Mouse (Mus musculus) embryonic facial prominence, embryonic 14.5 days (tissue): ENCODE results near the gene Cfap61. TPM values are rescaled to one million over a fixed set of nuclear protein-coding genes. Genes with fewer than 3 reads are reported as not detected.
"Not testable (repeated sequence)": the region's sequence is repeated elsewhere in the genome, so short reads cannot be mapped to it uniquely, and the experiment has no call there.

Experiments
- ATAC-seq: fragments of 200-750 bp; cut with Nextera tagmentation; 2 replicates; pipeline ENCODE4 v1.8.0; 2017; ENCODE audit warnings: low read depth, moderate number of reproducible peaks, moderate TSS enrichment
- DNase-seq: peaks from one replicate; pipeline ENCODE4 v3.0.0-alpha.2; 2015; ENCODE audit warnings: low spot score
- H3K27ac ChIP-seq: fragments of 300-500 bp; sonication (generic); replicated peaks from 2 replicates; pipeline ENCODE4 v1.5.1; 2014; ENCODE audit warnings: low read depth, mild to moderate bottlenecking, low read length, moderate library complexity
- H3K27me3 ChIP-seq: fragments of 300-500 bp; sonication (generic); replicated peaks from 2 replicates; pipeline ENCODE4 v1.6.1; 2014; ENCODE audit warnings: low read length; ENCODE audit not compliant: control insufficient read depth, insufficient read depth
- H3K36me3 ChIP-seq: fragments of 300-500 bp; sonication (generic); 2 replicates; pipeline ENCODE4 v1.6.1; 2014; ENCODE audit warnings: low read length, mixed read lengths; ENCODE audit not compliant: control insufficient read depth, insufficient read depth
- H3K4me1 ChIP-seq: fragments of 300-500 bp; sonication (generic); 2 replicates; pipeline ENCODE4 v1.6.1; 2014; ENCODE audit warnings: antibody characterized with exemption, low read length; ENCODE audit not compliant: control insufficient read depth, insufficient read depth
- H3K4me2 ChIP-seq: fragments of 300-500 bp; sonication (generic); 2 replicates; pipeline ENCODE4 v1.6.1; 2014; ENCODE audit warnings: low read depth, mild to moderate bottlenecking, low read length, moderate library complexity, mixed read lengths
- H3K4me3 ChIP-seq: fragments of 300-500 bp; sonication (generic); 2 replicates; pipeline ENCODE4 v1.5.1; 2014; ENCODE audit warnings: low read depth, mild to moderate bottlenecking, low read length
- H3K9ac ChIP-seq: fragments of 300-500 bp; sonication (generic); 2 replicates; pipeline ENCODE4 v1.6.1; 2014; ENCODE audit warnings: low read depth, mild to moderate bottlenecking, low read length, moderate library complexity, mixed read lengths
- H3K9me3 ChIP-seq: fragments of 300-500 bp; sonication (generic); 2 replicates; pipeline ENCODE4 v1.6.1; 2016; ENCODE audit warnings: low read length; ENCODE audit not compliant: control insufficient read depth
- WGBS: fragments of 180-500 bp; shearing (Covaris S2); extraction: QIAGEN DNeasy Blood & Tissue Kit; methylation state at CpG from one replicate; pipeline ENCODE4 v1.1.7; 2014; 5-methylcytosine and 5-hydroxymethylcytosine counted together
- polyA plus RNA-seq: library from polyadenylated mRNA; unstranded; fragments of >200 nt; fragmentation: Nextera tagmentation; extraction: Ambion mirVana; gene quantifications from 2 replicates; pipeline ENCODE4 v1.2.1, GENCODE M21; 2014

Cfap61 gene
- polyA plus RNA-seq, 1 experiment from 2014 or later: 2.0 TPM

GRCm38 (mm10) chr2:145900318-145900717 lies 34.3 kb upstream of the Cfap61 start:
- not testable (repeated sequence) for H3K27me3 ChIP-seq, H3K36me3 ChIP-seq, H3K4me3 ChIP-seq, ATAC-seq, H3K9ac ChIP-seq, H3K4me2 ChIP-seq, DNase-seq, H3K27ac ChIP-seq, H3K9me3 ChIP-seq
- peaks cover 16% of the 10 kb centered on the region for H3K4me1 ChIP-seq
- whole genome bisulfite sequencing: 73% methylated on average over 6 of the region's 8 CpGs

DNA sequence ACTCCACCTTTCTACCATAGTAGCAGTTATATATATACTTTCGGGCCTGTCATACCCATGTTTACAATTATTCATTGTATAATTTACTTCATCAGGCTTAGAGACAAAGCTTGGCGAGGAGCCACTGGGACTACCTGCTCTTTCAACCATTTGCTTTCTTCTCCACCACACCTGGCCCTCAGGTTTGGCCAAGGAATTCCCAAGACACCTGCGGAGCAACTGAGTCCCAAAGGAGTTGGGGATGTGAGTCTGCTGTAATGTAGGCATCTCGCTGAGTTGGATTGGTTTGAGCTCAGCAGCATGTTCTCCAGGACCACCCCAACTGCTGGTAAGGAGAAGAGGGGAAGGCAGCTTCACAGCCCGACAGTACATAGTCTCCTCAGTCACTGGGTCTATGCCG lies 32.7 kb upstream of the Cfap61 start, which contains the start of gene Naa20:
TSS of gene Naa20 (plus strand) at position 239 of the 400 bp plus-strand sequence.
- 83% methylated on average over 6 of the region's 6 CpGs for WGBS

DNA sequence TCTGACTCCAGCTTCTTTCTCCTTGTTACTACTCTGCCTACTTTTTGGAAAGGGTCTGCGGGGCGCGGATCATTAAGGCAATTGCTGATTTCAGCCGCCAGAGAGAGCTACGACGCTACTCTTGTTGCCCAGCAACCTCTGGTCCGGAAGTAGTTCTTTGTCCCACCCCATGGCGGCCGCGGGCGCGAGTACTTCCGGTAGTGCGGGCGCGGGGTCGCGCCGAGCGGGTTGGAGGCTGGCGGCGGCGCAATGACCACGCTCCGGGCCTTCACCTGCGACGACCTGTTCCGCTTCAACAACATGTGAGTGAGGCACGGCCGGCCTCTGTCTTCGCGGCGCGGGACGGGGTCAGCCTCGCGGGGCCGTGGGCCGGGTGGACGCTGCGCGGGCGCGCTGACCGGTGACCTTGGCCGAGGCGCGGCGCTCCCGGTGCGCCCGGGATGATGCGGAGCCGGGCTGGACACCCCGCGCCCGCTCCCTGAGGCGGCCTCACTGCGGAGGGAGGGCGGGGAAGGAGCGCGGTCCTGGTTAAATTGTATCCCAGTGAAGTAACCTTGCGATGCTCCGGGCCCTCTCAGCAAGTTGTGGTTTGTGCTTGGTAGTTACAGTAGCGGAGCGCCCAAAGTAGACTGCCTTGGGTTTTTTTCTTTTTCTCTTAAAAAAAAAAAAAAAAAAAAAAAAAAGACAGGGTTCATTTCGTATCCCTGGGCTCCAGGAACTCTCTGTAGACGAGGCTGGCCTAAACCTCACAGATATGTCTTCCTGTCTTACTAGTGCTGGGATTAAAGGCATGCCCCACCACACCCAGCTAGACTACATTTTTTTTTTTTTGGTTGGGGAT lies 31.3 kb upstream of the Cfap61 start:
- Histone ChIP-seq H3K4me3 (peak overlapping the region; percentile 98), H3K4me2 (peak overlapping the region; percentile 78), H3K4me1 (peaks cover 17% of the 10 kb centered on the region), H3K9ac (peak overlapping the region; percentile 97), H3K27ac (peak overlapping the region; percentile 87), H3K27me3 (no peaks in the 10 kb centered on the region), H3K9me3 (no peaks in the 10 kb centered on the region), H3K36me3 (peaks cover 9% of the 10 kb centered on the region; the same call in 1 of the 2 replicates)
- WGBS: under 1% methylated on average over 35 of the region's 68 CpGs
- ATAC-seq: peak; percentile 97
- DNase-seq: peak; percentile 96

More for the DNA sequence above, 32.7 kb upstream of the Cfap61 start, which contains the start of gene Naa20:
- DNase-seq: no peak
- Histone ChIP-seq H3K27ac (no peak within 1 kb of the TSS), H3K9me3 (no peaks in the 10 kb centered on the region), H3K36me3 (peaks cover 5% of the 10 kb centered on the region; the same call in 1 of the 2 replicates), H3K4me1 (peaks cover 17% of the 10 kb centered on the region), H3K27me3 (no peaks in the 10 kb centered on the region), H3K4me3 (peak within 1 kb of the TSS; percentile 98), H3K9ac (0 out of 2 replicates have a peak within 1 kb of the TSS, but pooled peaks have one; percentile 2), H3K4me2 (peak within 1 kb of the TSS; percentile 78)
- ATAC-seq: no peak

GRCm38 (mm10) chr2:145903983-145904616 lies 30.5 kb upstream of the Cfap61 start:
- peaks cover 17% of the 10 kb centered on the region for H3K4me1 ChIP-seq
- H3K36me3 ChIP-seq: peaks cover 17% of the 10 kb centered on the region; the same call in 1 of the 2 replicates
- H3K9ac ChIP-seq: peak overlapping the region; percentile 97
- peak overlapping the region; percentile 78 for H3K4me2 ChIP-seq
- whole genome bisulfite sequencing: 25% methylated on average over 12 of the region's 12 CpGs
- no peaks in the 10 kb centered on the region for H3K9me3 ChIP-seq
- H3K27me3 ChIP-seq: no peaks in the 10 kb centered on the region
- no peak overlapping the region; the same call in 1 of the 2 replicates for H3K27ac ChIP-seq
- DNase-seq: no peak
- peak overlapping the region; percentile 98 for H3K4me3 ChIP-seq
- no peak for ATAC-seq

DNA sequence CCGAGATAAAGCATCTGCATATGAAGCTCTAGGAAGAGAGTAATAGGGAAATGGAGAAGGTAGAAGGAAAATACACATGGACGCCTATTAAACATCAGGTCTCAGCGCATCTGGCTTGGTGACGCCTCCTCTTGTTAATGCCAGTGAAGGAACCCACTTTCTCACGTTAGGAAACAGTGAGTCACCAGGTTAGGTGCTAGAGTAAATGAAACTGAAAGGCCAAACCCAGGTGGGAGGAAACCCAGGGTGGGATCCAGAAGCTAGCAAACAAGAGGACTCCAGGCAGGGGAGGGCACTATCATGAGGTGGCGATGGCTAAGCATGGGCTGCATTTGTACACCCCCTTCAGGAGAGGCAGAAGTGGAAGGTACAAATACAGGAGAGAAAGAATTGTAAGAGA lies 29.4 kb upstream of the Cfap61 start:
- DNase-seq (no peak), ATAC-seq (no peak)
- Histone ChIP-seq H3K27me3 (no peaks in the 10 kb centered on the region), H3K9me3 (no peaks in the 10 kb centered on the region), H3K4me1 (peaks cover 17% of the 10 kb centered on the region), H3K4me2 (no peak overlapping the region), H3K4me3 (no peak overlapping the region), H3K36me3 (peaks cover 26% of the 10 kb centered on the region; the same call in 1 of the 2 replicates), H3K9ac (no peak overlapping the region), H3K27ac (no peak overlapping the region)
- WGBS: 84% methylated on average over 6 of the region's 6 CpGs

DNA sequence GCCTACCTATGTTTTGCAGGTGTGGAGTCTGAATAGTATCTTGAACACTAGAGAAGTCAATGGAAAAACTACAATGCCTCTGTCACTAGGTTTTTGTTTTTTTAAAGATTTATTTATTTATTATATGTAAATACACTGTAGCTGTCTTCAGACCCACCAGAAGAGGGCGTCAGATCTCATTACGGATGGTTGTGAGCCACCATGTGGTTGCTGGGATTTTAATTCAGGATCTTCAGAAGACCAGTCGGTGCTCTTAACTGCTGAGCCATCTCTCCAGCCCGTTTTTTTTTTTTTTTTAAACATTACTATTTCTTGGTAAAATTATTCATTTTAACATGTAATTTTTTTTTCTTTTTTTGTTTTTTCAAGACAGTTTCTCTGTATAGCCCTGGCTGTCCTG lies 28.7 kb upstream of the Cfap61 start:
- not testable (repeated sequence) for H3K27ac ChIP-seq, DNase-seq, H3K4me2 ChIP-seq, H3K4me3 ChIP-seq, H3K9me3 ChIP-seq, H3K27me3 ChIP-seq, H3K9ac ChIP-seq, ATAC-seq
- WGBS: 44% methylated on average over 4 of the region's 4 CpGs
- peaks cover 17% of the 10 kb centered on the region for H3K4me1 ChIP-seq
- H3K36me3 ChIP-seq: peaks cover 33% of the 10 kb centered on the region

- Histone ChIP-seq H3K9me3 (no peaks in the 10 kb centered on the region), H3K27ac (no peak overlapping the region), H3K4me3 (no peak overlapping the region), H3K27me3 (no peaks in the 10 kb centered on the region), H3K4me2 (no peak overlapping the region), H3K36me3 (peaks cover 92% of the 10 kb centered on the region), H3K9ac (no peak overlapping the region), H3K4me1 (no peaks in the 10 kb centered on the region)
- DNase-seq (no peak), ATAC-seq (no peak)
- WGBS: 79% methylated on average over 8 of the region's 8 CpGs
Observed at GRCm38 (mm10) chr2:145920941-145921650, 13.5 kb upstream of the Cfap61 start.

GRCm38 (mm10) chr2:145936975-145937374 lies 2.4 kb downstream of the Cfap61 start:
- WGBS: 87% methylated on average over 8 of the region's 8 CpGs

More at GRCm38 (mm10) chr2:145936975-145937374, 2.4 kb downstream of the Cfap61 start:
- Histone ChIP-seq H3K27me3 (no peaks in the 10 kb centered on the region), H3K9me3 (no peaks in the 10 kb centered on the region), H3K4me3 (no peak overlapping the region), H3K4me1 (peaks cover 6% of the 10 kb centered on the region; the same call in 1 of the 2 replicates), H3K4me2 (no peak overlapping the region), H3K9ac (no peak overlapping the region), H3K27ac (no peak overlapping the region), H3K36me3 (peaks cover 7% of the 10 kb centered on the region)
- ATAC-seq (no peak), DNase-seq (no peak)
